In genomic region chr3:51156386-51157290, GRCm38 (mm10) we compare ENCODE assay signal across 8 mouse cellular contexts.
A peak's percentile ranks its signal among the peaks of the same experiment; 100 is the strongest.
DNase-seq lines count a peak whose midpoint lies in the region; ATAC-seq and TF ChIP-seq lines count a peak whose summit lies in the region.

No protein-coding gene starts in this region.

- no peaks in the 10 kb centered on the region for H3K27me3 ChIP-seq in C2C12 (ENCODE audit: control insufficient read depth, insufficient read depth, insufficient read length)
- H3K27me3 ChIP-seq in kidney, embryonic 14.5 days (ENCODE audit: control insufficient read depth, insufficient read depth, low read length): no peaks in the 10 kb centered on the region
- no peaks in the 10 kb centered on the region for H3K27me3 ChIP-seq in limb, embryonic 14.5 days (ENCODE audit: control insufficient read depth, insufficient read depth, low read length)
- H3K27me3 ChIP-seq in midbrain, postnatal 0 days (ENCODE audit: insufficient read depth, low read length): no peaks in the 10 kb centered on the region

- H3K4me1 ChIP-seq in embryonic fibroblast, embryonic 13.5 days (ENCODE audit: control insufficient read depth, insufficient read depth, low read length): peaks cover 18% of the 10 kb centered on the region
- peaks cover 2% of the 10 kb centered on the region; the same call in 1 of the 2 replicates for H3K4me1 ChIP-seq in kidney, embryonic 14.5 days (ENCODE audit: control insufficient read depth, insufficient read depth, low read length)
- H3K4me1 ChIP-seq in limb, embryonic 14.5 days (ENCODE audit: control insufficient read depth, insufficient read depth, low read length): peaks cover 6% of the 10 kb centered on the region; the same call in 1 of the 2 replicates
- H3K4me1 ChIP-seq in midbrain, postnatal 0 days (ENCODE audit: insufficient read depth, low read length): 0 out of 2 replicates have a peak, but pooled peaks cover 8% of the 10 kb centered on the region

- peak; percentile 83 for ATAC-seq in kidney, embryonic 14.5 days (ENCODE audit: low FRiP score, low TSS enrichment)
- ATAC-seq in limb, embryonic 14.5 days (ENCODE audit: low FRiP score, low read depth): no peak
- ATAC-seq in midbrain, postnatal 0 days (ENCODE audit: low FRiP score): peak; percentile 83

- no peak overlapping the region for H3ac ChIP-seq in C2C12 (ENCODE audit: control insufficient read depth, insufficient read length, low read depth)

- no peak overlapping the region for H3K9ac ChIP-seq in kidney, embryonic 14.5 days (ENCODE audit: low read depth, low read length)
- H3K9ac ChIP-seq in limb, embryonic 14.5 days (ENCODE audit: low read depth, low read length, severe bottlenecking): no peak overlapping the region
- H3K9ac ChIP-seq in midbrain, postnatal 0 days (replicated peaks; ENCODE audit: low read length, poor library complexity, severe bottlenecking): no peak overlapping the region

- peak; percentile 63 for TF ChIP-seq CTCF in C2C12 (IDR thresholded peaks at IDR 0.05; ENCODE audit: control insufficient read depth, insufficient read depth, insufficient read length)
- TF ChIP-seq CTCF in embryonic fibroblast, embryonic 13.5 days (IDR thresholded peaks at IDR 0.05; ENCODE audit: borderline replicate concordance, insufficient read depth, low read length): peak; percentile 36; the same call in 1 of the 2 replicates
- peak; percentile 74 for TF ChIP-seq CTCF in midbrain, postnatal 0 days (IDR thresholded peaks at IDR 0.05)

- TF ChIP-seq POLR2A in embryonic fibroblast, embryonic 13.5 days (IDR thresholded peaks at IDR 0.05; ENCODE audit: low read depth, low read length): no peak
- TF ChIP-seq POLR2A in limb, embryonic 14.5 days (IDR thresholded peaks at IDR 0.05; ENCODE audit: borderline replicate concordance, extremely low read depth, insufficient read depth, insufficient read length): no peak

- WGBS in kidney, embryonic 14.5 days: 21% methylated on average over 20 of the region's 20 CpGs
- 42% methylated on average over 20 of the region's 20 CpGs for whole genome bisulfite sequencing in limb, embryonic 14.5 days
- 36% methylated on average over 20 of the region's 20 CpGs for WGBS in midbrain, postnatal 0 days

- H3K36me3 ChIP-seq in C2C12 (ENCODE audit: control insufficient read depth, insufficient read depth): no peaks in the 10 kb centered on the region
- no peaks in the 10 kb centered on the region for H3K36me3 ChIP-seq in kidney, embryonic 14.5 days (ENCODE audit: control insufficient read depth, insufficient read depth, low read length)
- no peaks in the 10 kb centered on the region for H3K36me3 ChIP-seq in limb, embryonic 14.5 days (ENCODE audit: control insufficient read depth, insufficient read depth, low read length)
- no peaks in the 10 kb centered on the region for H3K36me3 ChIP-seq in midbrain, postnatal 0 days (ENCODE audit: insufficient read depth, low read length)

- H3K79me2 ChIP-seq in C2C12 (ENCODE audit: control insufficient read depth, insufficient read depth): no peaks in the 10 kb centered on the region

- no peaks in the 10 kb centered on the region for H3K9me3 ChIP-seq in kidney, embryonic 14.5 days (ENCODE audit: control insufficient read depth, low read length)
- no peaks in the 10 kb centered on the region for H3K9me3 ChIP-seq in limb, embryonic 14.5 days (ENCODE audit: control insufficient read depth, low read length)
- no peaks in the 10 kb centered on the region for H3K9me3 ChIP-seq in midbrain, postnatal 0 days (ENCODE audit: low read length)

- peak overlapping the region; percentile 78; the same call in 1 of the 2 replicates for H3K27ac ChIP-seq in embryonic fibroblast, embryonic 13.5 days (ENCODE audit: insufficient read depth, low read length)
- H3K27ac ChIP-seq in kidney, embryonic 14.5 days (ENCODE audit: low read depth, low read length): 0 out of 2 replicates have a peak overlapping the region, but pooled peaks have one; percentile 2
- peak overlapping the region; percentile 9; the same call in 1 of the 2 replicates for H3K27ac ChIP-seq in limb, embryonic 14.5 days (replicated peaks; ENCODE audit: low read depth, low read length)
- H3K27ac ChIP-seq in midbrain, postnatal 0 days (ENCODE audit: low read depth, low read length): peak overlapping the region; percentile 62

- peak; percentile 88 for DNase-seq in brain, adult 2 months (ENCODE audit: low read depth, low spot score)
- peak; percentile 76 to 83 for DNase-seq in heart, adult 9 months (ENCODE audit: low spot score in 2 of 2)
- DNase-seq in limb, embryonic 14.5 days (ENCODE audit: low spot score): no peak
- peak; percentile 85 for DNase-seq in midbrain, postnatal 0 days (ENCODE audit: low spot score)
- peak; percentile 36 for DNase-seq in urinary bladder, adult 2 months (ENCODE audit: low spot score)

- no peak overlapping the region for H3K4me2 ChIP-seq in kidney, embryonic 14.5 days (replicated peaks; ENCODE audit: low read depth, low read length)
- H3K4me2 ChIP-seq in limb, embryonic 14.5 days (replicated peaks; ENCODE audit: low read depth, low read length, severe bottlenecking): no peak overlapping the region
- no peak overlapping the region for H3K4me2 ChIP-seq in midbrain, postnatal 0 days (ENCODE audit: low read depth, low read length, poor library complexity, severe bottlenecking)

- no peak overlapping the region for H3K4me3 ChIP-seq in C2C12 (ENCODE audit: insufficient read depth, poor library complexity, severe bottlenecking)
- no peak overlapping the region for H3K4me3 ChIP-seq in embryonic fibroblast, embryonic 13.5 days (ENCODE audit: insufficient read depth, low read length)
- H3K4me3 ChIP-seq in kidney, embryonic 14.5 days (ENCODE audit: low read length): no peak overlapping the region
- H3K4me3 ChIP-seq in limb, embryonic 14.5 days (replicated peaks; ENCODE audit: low read length): no peak overlapping the region
- H3K4me3 ChIP-seq in midbrain, postnatal 0 days (ENCODE audit: low read depth, low read length): no peak overlapping the region

- no peaks in the 10 kb centered on the region for H3K79me3 ChIP-seq in C2C12 (ENCODE audit: low read depth)

TF ChIP-seq in C2C12, 6 proteins besides CTCF, POLR2A, EP300 and RAD21:
- TF ChIP-seq MAX (IDR thresholded peaks at IDR 0.05): no peak
- peak; percentile 90 for TF ChIP-seq USF1 (IDR thresholded peaks at IDR 0.05; ENCODE audit: low read depth)

Comparison
In these comparisons a context has a peak if more than half of its experiments do, and no peak if none do; other contexts are left out.
1. H3K27ac ChIP-seq: peak in every context shown above with its lines; median percentile 78 in embryonic fibroblast, embryonic 13.5 days; 62 in midbrain, postnatal 0 days; 9 in limb, embryonic 14.5 days; 2 in kidney, embryonic 14.5 days.